Mouse (Mus musculus): ENCODE measurements around the gene Galnt9. TPM values are rescaled to one million over a fixed set of nuclear protein-coding genes. Genes with fewer than 3 reads are reported as not detected.

Gene Galnt9
- 0.02 TPM for polyA plus RNA-seq (2012; fragmentation: generic; extraction: Trizol)
- long read RNA-seq, experiment 1, result 0 reads
- long read RNA-seq, experiment 2, result 0 reads

GRCm38 (mm10) chr5:110543951-110544690 lies at the start of gene Galnt9:
Gene Galnt9, plus strand, starts transcription at chr5:110544355.
- no peaks in the 10 kb centered on the region for H3K79me2 ChIP-seq (ENCODE audit: control insufficient read depth, insufficient read depth)
- H3ac ChIP-seq (ENCODE audit: control insufficient read depth, insufficient read length, low read depth), result no peak within 1 kb of the TSS
- H3K36me3 ChIP-seq (ENCODE audit: control insufficient read depth, insufficient read depth), result no peaks in the 10 kb centered on the region
- H3K4me3 ChIP-seq (ENCODE audit: insufficient read depth, poor library complexity, severe bottlenecking), result no peak within 1 kb of the TSS
- no peak for TF ChIP-seq MYOG (IDR thresholded peaks at IDR 0.05; ENCODE audit: control insufficient read depth, extremely low read depth, insufficient read length)
- TF ChIP-seq FOSL1 (IDR thresholded peaks at IDR 0.05; ENCODE audit: insufficient read depth, low read length, poor library complexity, severe bottlenecking), result no peak
- TF ChIP-seq CEBPB (IDR thresholded peaks at IDR 0.05; ENCODE audit: low read depth), result no peak
- TF ChIP-seq MYOD1 (IDR thresholded peaks at IDR 0.05; ENCODE audit: control insufficient read depth, insufficient read length, low read depth), result no peak
- no peak for TF ChIP-seq USF1 (IDR thresholded peaks at IDR 0.05; ENCODE audit: low read depth)
- no peak for TF ChIP-seq MAX (IDR thresholded peaks at IDR 0.05)
- TF ChIP-seq CTCF (IDR thresholded peaks at IDR 0.05; ENCODE audit: control insufficient read depth, insufficient read depth, insufficient read length), result no peak
- no peaks in the 10 kb centered on the region for H3K79me3 ChIP-seq (ENCODE audit: low read depth)
- H3K27me3 ChIP-seq (ENCODE audit: control insufficient read depth, insufficient read depth, insufficient read length), result peaks cover 67% of the 10 kb centered on the region

- no peaks in the 10 kb centered on the region for H3K36me3 ChIP-seq (ENCODE audit: control insufficient read depth, insufficient read depth)
- H3K4me3 ChIP-seq (ENCODE audit: insufficient read depth, poor library complexity, severe bottlenecking), result no peak overlapping the region
- no peaks in the 10 kb centered on the region for H3K79me2 ChIP-seq (ENCODE audit: control insufficient read depth, insufficient read depth)
- H3K79me3 ChIP-seq (ENCODE audit: low read depth), result no peaks in the 10 kb centered on the region
- no peak overlapping the region for H3ac ChIP-seq (ENCODE audit: control insufficient read depth, insufficient read length, low read depth)
- TF ChIP-seq MYOG (IDR thresholded peaks at IDR 0.05; ENCODE audit: control insufficient read depth, extremely low read depth, insufficient read length) (no peak), MAX (IDR thresholded peaks at IDR 0.05) (no peak), CEBPB (IDR thresholded peaks at IDR 0.05; ENCODE audit: low read depth) (no peak), FOSL1 (IDR thresholded peaks at IDR 0.05; ENCODE audit: insufficient read depth, low read length, poor library complexity, severe bottlenecking) (no peak), USF1 (IDR thresholded peaks at IDR 0.05; ENCODE audit: low read depth) (no peak), CTCF (IDR thresholded peaks at IDR 0.05; ENCODE audit: control insufficient read depth, insufficient read depth, insufficient read length) (no peak), MYOD1 (IDR thresholded peaks at IDR 0.05; ENCODE audit: control insufficient read depth, insufficient read length, low read depth) (no peak)
- peaks cover 21% of the 10 kb centered on the region for H3K27me3 ChIP-seq (ENCODE audit: control insufficient read depth, insufficient read depth, insufficient read length)
Observed at GRCm38 (mm10) chr5:110494396-110494795, 49.8 kb upstream of the Galnt9 start.

- Histone ChIP-seq H3K27me3 (ENCODE audit: control insufficient read depth, insufficient read depth, insufficient read length) (peaks cover 21% of the 10 kb centered on the region), H3K36me3 (ENCODE audit: control insufficient read depth, insufficient read depth) (no peaks in the 10 kb centered on the region), H3ac (ENCODE audit: control insufficient read depth, insufficient read length, low read depth) (no peak overlapping the region), H3K4me3 (ENCODE audit: insufficient read depth, poor library complexity, severe bottlenecking) (no peak overlapping the region), H3K79me2 (ENCODE audit: control insufficient read depth, insufficient read depth) (no peaks in the 10 kb centered on the region), H3K79me3 (ENCODE audit: low read depth) (no peaks in the 10 kb centered on the region)
- TF ChIP-seq CEBPB (IDR thresholded peaks at IDR 0.05; ENCODE audit: low read depth), result no peak
- TF ChIP-seq USF1 (IDR thresholded peaks at IDR 0.05; ENCODE audit: low read depth), result no peak
- TF ChIP-seq MYOG (IDR thresholded peaks at IDR 0.05; ENCODE audit: control insufficient read depth, extremely low read depth, insufficient read length), result no peak
- TF ChIP-seq MYOD1 (IDR thresholded peaks at IDR 0.05; ENCODE audit: control insufficient read depth, insufficient read length, low read depth), result no peak
Observed at GRCm38 (mm10) chr5:110495051-110495450, 49.1 kb upstream of the Galnt9 start.

GRCm38 (mm10) chr5:110497556-110497955 lies 46.6 kb upstream of the Galnt9 start:
- Histone ChIP-seq H3K79me2 (ENCODE audit: control insufficient read depth, insufficient read depth) (no peaks in the 10 kb centered on the region), H3K27me3 (ENCODE audit: control insufficient read depth, insufficient read depth, insufficient read length) (peaks cover 24% of the 10 kb centered on the region), H3ac (ENCODE audit: control insufficient read depth, insufficient read length, low read depth) (no peak overlapping the region), H3K4me3 (ENCODE audit: insufficient read depth, poor library complexity, severe bottlenecking) (no peak overlapping the region), H3K36me3 (ENCODE audit: control insufficient read depth, insufficient read depth) (no peaks in the 10 kb centered on the region), H3K79me3 (ENCODE audit: low read depth) (no peaks in the 10 kb centered on the region)
- TF ChIP-seq FOSL1 (IDR thresholded peaks at IDR 0.05; ENCODE audit: insufficient read depth, low read length, poor library complexity, severe bottlenecking) (no peak), MYOG (IDR thresholded peaks at IDR 0.05; ENCODE audit: control insufficient read depth, extremely low read depth, insufficient read length) (no peak), MAX (IDR thresholded peaks at IDR 0.05) (no peak), CTCF (IDR thresholded peaks at IDR 0.05; ENCODE audit: control insufficient read depth, insufficient read depth, insufficient read length) (no peak), MYOD1 (IDR thresholded peaks at IDR 0.05; ENCODE audit: control insufficient read depth, insufficient read length, low read depth) (no peak), USF1 (IDR thresholded peaks at IDR 0.05; ENCODE audit: low read depth) (no peak), CEBPB (IDR thresholded peaks at IDR 0.05; ENCODE audit: low read depth) (no peak)

GRCm38 (mm10) chr5:110498071-110498470 lies 46.1 kb upstream of the Galnt9 start:
- TF ChIP-seq FOSL1 (IDR thresholded peaks at IDR 0.05; ENCODE audit: insufficient read depth, low read length, poor library complexity, severe bottlenecking) (no peak), CTCF (IDR thresholded peaks at IDR 0.05; ENCODE audit: control insufficient read depth, insufficient read depth, insufficient read length) (no peak), MYOG (IDR thresholded peaks at IDR 0.05; ENCODE audit: control insufficient read depth, extremely low read depth, insufficient read length) (no peak), MYOD1 (IDR thresholded peaks at IDR 0.05; ENCODE audit: control insufficient read depth, insufficient read length, low read depth) (no peak), MAX (IDR thresholded peaks at IDR 0.05) (no peak), USF1 (IDR thresholded peaks at IDR 0.05; ENCODE audit: low read depth) (no peak), CEBPB (IDR thresholded peaks at IDR 0.05; ENCODE audit: low read depth) (no peak)
- Histone ChIP-seq H3K27me3 (ENCODE audit: control insufficient read depth, insufficient read depth, insufficient read length) (peaks cover 24% of the 10 kb centered on the region), H3ac (ENCODE audit: control insufficient read depth, insufficient read length, low read depth) (no peak overlapping the region), H3K79me2 (ENCODE audit: control insufficient read depth, insufficient read depth) (no peaks in the 10 kb centered on the region), H3K4me3 (ENCODE audit: insufficient read depth, poor library complexity, severe bottlenecking) (no peak overlapping the region), H3K36me3 (ENCODE audit: control insufficient read depth, insufficient read depth) (no peaks in the 10 kb centered on the region), H3K79me3 (ENCODE audit: low read depth) (no peaks in the 10 kb centered on the region)
